Mouse (Mus musculus) CH12.LX (cell line): ENCODE results near the gene Limk2. TPM values are rescaled to one million over a fixed set of nuclear protein-coding genes. Genes with fewer than 3 reads are reported as not detected.

Experiments used
- DNase-seq: peaks from one replicate; pipeline ENCODE4 v3.0.0-alpha.2; 2013; ENCODE audit errors: extremely low read depth
- H3K27ac ChIP-seq: 2 replicates; pipeline ENCODE4 v1.5.1; 2012; ENCODE audit warnings: low read depth, mild to moderate bottlenecking, control low read depth, moderate library complexity; ENCODE audit not compliant: insufficient read depth
- H3K27me3 ChIP-seq: replicated peaks from 2 replicates; pipeline ENCODE3; 2012; ENCODE audit warnings: inconsistent platforms
- H3K36me3 ChIP-seq, 2 experiments: replicated peaks in 1 of 2; 2 replicates each; pipeline versions ENCODE3 to v1.6.1; 2012; ENCODE audit warnings: inconsistent platforms in 1 of 2, low read length in 1 of 2, mild to moderate bottlenecking in 1 of 2, mixed read lengths in 1 of 2, moderate library complexity in 1 of 2; ENCODE audit not compliant: control insufficient read depth in 1 of 2, insufficient read depth in 1 of 2
- H3K4me1 ChIP-seq, 2 experiments: 2 replicates each; pipeline ENCODE4 v1.6.1; 2012; ENCODE audit warnings: inconsistent platforms in 1 of 2, moderate library complexity in 1 of 2; ENCODE audit not compliant: insufficient read depth in 2 of 2, control insufficient read depth in 1 of 2
- H3K4me2 ChIP-seq: 2 replicates; pipeline ENCODE4 v1.6.1; 2012; ENCODE audit warnings: low read depth, mild to moderate bottlenecking, control low read depth; ENCODE audit not compliant: poor library complexity, insufficient read depth, severe bottlenecking
- H3K4me3 ChIP-seq, 3 experiments: fragments of 150-350 bp in 1 of 3; sonication (generic) in 1 of 3; replicated peaks in 1 of 3; 2 replicates each; pipeline versions ENCODE3 to v1.5.1; 2011 to 2012; ENCODE audit warnings: low read depth in 2 of 3, low read length in 2 of 3, mild to moderate bottlenecking in 2 of 3, moderate library complexity in 2 of 3, control low read depth in 1 of 3, improper control_type of control experiment in 1 of 3, inconsistent platforms in 1 of 3, mixed read lengths in 1 of 3; ENCODE audit not compliant: poor library complexity in 1 of 3
- H3K79me2 ChIP-seq: replicated peaks from 2 replicates; pipeline ENCODE4 v1.6.1; 2012; ENCODE audit warnings: mild to moderate bottlenecking, moderate library complexity; ENCODE audit not compliant: control insufficient read depth, poor library complexity, insufficient read depth, severe bottlenecking; ENCODE audit errors: extremely low read depth
- H3K9ac ChIP-seq: 2 replicates; pipeline ENCODE4 v1.6.1; 2012; ENCODE audit warnings: low read depth, mild to moderate bottlenecking, control low read depth, moderate library complexity; ENCODE audit not compliant: insufficient read depth
- H3K9me3 ChIP-seq: replicated peaks from 2 replicates; pipeline ENCODE3; 2012; ENCODE audit warnings: low read length, inconsistent platforms, mixed read lengths
- BHLHE40 ChIP-seq: IDR thresholded peaks from 2 replicates; pipeline ENCODE4 v1.6.1; 2011; ENCODE audit warnings: mild to moderate bottlenecking, low read depth, low read length, improper control_type of control experiment
- CHD1 ChIP-seq: IDR thresholded peaks from 2 replicates; pipeline ENCODE4 v1.6.1; 2012; ENCODE audit warnings: low read depth, low read length, improper control_type of control experiment, inconsistent platforms
- EP300 ChIP-seq: IDR thresholded peaks from 2 replicates; pipeline ENCODE4 v1.6.1; 2011; ENCODE audit warnings: low read length, improper control_type of control experiment
- ETS1 ChIP-seq: conservative IDR thresholded peaks from 2 replicates; pipeline ENCODE4 v1.6.1; 2012; ENCODE audit warnings: low read depth, mild to moderate bottlenecking, inconsistent platforms, low read length, improper control_type of control experiment, moderate library complexity
- GABPA ChIP-seq: IDR thresholded peaks from 2 replicates; pipeline ENCODE4 v1.6.1; 2012; ENCODE audit warnings: low read depth, low read length, improper control_type of control experiment, inconsistent platforms; ENCODE audit not compliant: insufficient replicate concordance
- HCFC1 ChIP-seq: IDR thresholded peaks from 2 replicates; pipeline ENCODE4 v1.6.1; 2012; ENCODE audit warnings: low read depth, mild to moderate bottlenecking, inconsistent platforms, low read length, improper control_type of control experiment
- JUN ChIP-seq: IDR thresholded peaks from 2 replicates; pipeline ENCODE4 v1.6.1; 2011; ENCODE audit warnings: low read depth, mild to moderate bottlenecking, low read length, improper control_type of control experiment, moderate library complexity; ENCODE audit not compliant: insufficient read depth
- JUND ChIP-seq: conservative IDR thresholded peaks from 2 replicates; pipeline ENCODE4 v1.6.1; 2011; ENCODE audit warnings: low read depth, low read length, improper control_type of control experiment
- MAZ ChIP-seq: IDR thresholded peaks from 2 replicates; pipeline ENCODE4 v1.6.1; 2012; ENCODE audit warnings: low read depth, mild to moderate bottlenecking, inconsistent platforms, low read length, improper control_type of control experiment, moderate library complexity
- POLR2A ChIP-seq: IDR thresholded peaks from 2 replicates; pipeline ENCODE4 v1.6.1; 2011; ENCODE audit warnings: low read depth, mild to moderate bottlenecking, improper control_type of control experiment, low read length
- POLR2AphosphoS2 ChIP-seq: IDR thresholded peaks from 2 replicates; pipeline ENCODE4 v1.6.1; 2011; ENCODE audit warnings: low read depth, low read length, improper control_type of control experiment
- RAD21 ChIP-seq: IDR thresholded peaks from 2 replicates; pipeline ENCODE4 v1.6.1; 2011; ENCODE audit warnings: low read depth, mild to moderate bottlenecking, low read length, improper control_type of control experiment, moderate library complexity
- TBP ChIP-seq: conservative IDR thresholded peaks from 2 replicates; pipeline ENCODE4 v1.6.1; 2011; ENCODE audit warnings: low read depth, low read length, improper control_type of control experiment
- UBTF ChIP-seq: IDR thresholded peaks from 2 replicates; pipeline ENCODE4 v1.6.1; 2012; ENCODE audit warnings: low read depth, mild to moderate bottlenecking, inconsistent platforms, low read length, improper control_type of control experiment, moderate library complexity
- ZC3H11A ChIP-seq: IDR thresholded peaks from 2 replicates; pipeline ENCODE4 v1.6.1; 2012; ENCODE audit warnings: low read depth, mild to moderate bottlenecking, inconsistent platforms, low read length, improper control_type of control experiment
- dilution Hi-C: fragments of 300-500 bp; cut with MboI; formaldehyde crosslinking; loops from 2 replicates; pipeline ENCODE4 v1.14.3; 2020; ENCODE audit warnings: low sequenced_read_pairs; ENCODE audit not compliant: extremely low pct_unique_long_range_greater_than_20kb, extremely low pct_ligation_motif_present
- in situ Hi-C: fragments of 300-500 bp; cut with MboI; formaldehyde crosslinking; loops from 3 replicates; pipeline ENCODE4 v1.14.3; 2019; ENCODE audit warnings: low sequenced_read_pairs, low pct_ligation_motif_present, low pct_unique_long_range_greater_than_20kb, mixed read lengths
- polyA plus RNA-seq: library from polyadenylated mRNA; unstranded; fragments of >175 nt; gene quantifications from 2 replicates; pipeline ENCODE4 v1.2.1, GENCODE M21; 2012; ENCODE audit warnings: low read depth; ENCODE audit not compliant: insufficient read length
- total RNA-seq, 2 experiments: library from RNA; depleted of rRNA; stranded (reverse); fragments of 300-350 nt in 1 of 2; fragments of >200 nt in 1 of 2; gene quantifications; 2 replicates each; pipeline ENCODE4 v1.2.3; 2012 to 2014

Limk2 gene
- total and polyA plus RNA-seq, 3 experiments: 41.5 to 64.0 (median 46.1) TPM

DNA sequence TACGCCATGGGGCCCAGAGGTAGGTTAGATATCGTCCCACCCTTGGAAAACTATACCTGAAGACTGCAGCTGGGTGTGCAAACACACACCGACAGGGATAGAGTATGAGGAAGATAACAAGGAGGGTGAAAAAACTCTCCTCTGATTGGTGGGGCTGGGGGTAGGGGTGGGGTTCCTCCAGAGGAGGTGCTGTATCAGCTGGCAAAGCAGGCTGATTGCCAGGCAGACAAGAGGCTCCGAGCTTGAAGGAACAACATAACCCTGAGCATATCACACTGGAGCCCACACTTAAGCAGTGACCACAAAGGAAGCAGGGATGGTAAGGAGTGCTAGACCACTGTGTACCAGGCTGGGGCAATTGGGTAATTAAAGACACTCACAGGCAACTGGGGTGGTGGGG lies 29.6 kb downstream of the Limk2 start:
- DNase-seq: no peak
- H3K9me3 ChIP-seq: peaks cover 10% of the 10 kb centered on the region
- TF ChIP-seq UBTF (no peak), TBP (no peak), ETS1 (no peak), ZC3H11A (no peak), CHD1 (no peak), POLR2A (no peak), MAZ (no peak), EP300 (no peak)
- TF ChIP-seq, all 38 proteins: peak for 0
- in situ Hi-C loops: no loop called here
- no peak overlapping the region for H3K9ac ChIP-seq
- dilution Hi-C loops: no loop called here
- H3K36me3 ChIP-seq: peaks cover 35 to 84% of the 10 kb centered on the region in 2 experiments
- no peak overlapping the region for H3K27ac ChIP-seq
- no peaks in the 10 kb centered on the region for H3K27me3 ChIP-seq
- H3K4me1 ChIP-seq: peaks cover 0 to 8% of the 10 kb centered on the region in 2 experiments; a peak in 1 of 4 replicates
- H3K4me3 ChIP-seq: no peak overlapping the region
- H3K4me2 ChIP-seq: no peak overlapping the region
- no peaks in the 10 kb centered on the region for H3K79me2 ChIP-seq

DNA sequence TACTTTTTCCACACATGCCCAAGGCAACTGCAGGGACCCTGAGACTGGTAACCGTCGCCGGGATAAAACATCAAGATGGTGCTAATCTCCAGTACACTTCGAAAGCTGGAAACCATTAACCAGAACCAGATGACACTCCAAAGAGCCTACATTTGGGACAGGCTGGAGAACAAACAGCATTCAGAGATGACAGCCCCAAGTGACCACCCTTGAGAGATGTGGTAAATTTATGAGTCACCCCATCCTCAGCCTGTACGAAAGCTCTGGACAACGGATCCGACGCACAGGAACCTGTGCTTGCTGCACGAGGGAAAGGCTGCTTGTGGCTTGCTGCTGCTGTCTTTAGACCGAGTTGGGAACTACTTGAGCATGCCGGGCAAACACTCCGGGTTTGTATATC lies 34.2 kb downstream of the Limk2 start:
- Histone ChIP-seq H3K79me2 (no peaks in the 10 kb centered on the region), H3K9ac (no peak overlapping the region), H3K27me3 (no peaks in the 10 kb centered on the region), H3K4me3 (no peak overlapping the region), H3K9me3 (no peaks in the 10 kb centered on the region), H3K27ac (no peak overlapping the region), H3K36me3 (peaks cover 14 to 84% of the 10 kb centered on the region in 2 experiments), H3K4me2 (no peak overlapping the region), H3K4me1 (peaks cover 0 to 22% of the 10 kb centered on the region in 2 experiments; a peak in 2 of 4 replicates)
- dilution Hi-C loops: no loop called here
- DNase-seq: no peak
- in situ Hi-C loops: no loop called here
- TF ChIP-seq MAZ (no peak), JUND (no peak), GABPA (no peak), BHLHE40 (no peak)

DNA sequence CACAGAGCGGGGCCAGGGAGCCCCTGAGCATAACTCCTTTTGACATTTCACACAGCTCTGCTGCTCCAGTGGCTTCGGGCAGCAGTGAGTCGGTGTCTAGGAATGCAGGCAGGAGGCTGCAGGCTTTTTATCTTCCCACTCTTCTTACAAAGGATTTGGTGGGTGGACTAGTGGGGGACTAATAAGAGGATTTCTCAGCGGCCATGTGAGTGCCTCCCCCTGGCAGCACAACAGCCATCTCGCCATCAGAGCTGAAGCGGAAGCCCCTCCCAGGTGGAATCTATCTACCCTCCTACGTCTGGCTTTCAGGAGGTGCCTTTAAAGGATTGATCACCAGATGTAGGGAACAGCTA lies 34.7 kb downstream of the Limk2 start:
- in situ Hi-C loops (no loop called here), dilution Hi-C loops (no loop called here)
- no peak overlapping the region for H3K9ac ChIP-seq
- H3K9me3 ChIP-seq: no peaks in the 10 kb centered on the region
- no peaks in the 10 kb centered on the region for H3K27me3 ChIP-seq
- H3K4me3 ChIP-seq: no peak overlapping the region
- no peak overlapping the region for H3K4me2 ChIP-seq
- TF ChIP-seq JUN (no peak), HCFC1 (no peak), POLR2AphosphoS2 (no peak), RAD21 (no peak)
- H3K36me3 ChIP-seq: peaks cover 14 to 84% of the 10 kb centered on the region in 2 experiments
- H3K79me2 ChIP-seq: no peaks in the 10 kb centered on the region
- no peak overlapping the region for H3K27ac ChIP-seq
- DNase-seq: no peak
- peaks cover 0 to 26% of the 10 kb centered on the region in 2 experiments; a peak in 2 of 4 replicates for H3K4me1 ChIP-seq
